30 mouse cellular contexts compared by ENCODE assay signal in the genomic region with DNA sequence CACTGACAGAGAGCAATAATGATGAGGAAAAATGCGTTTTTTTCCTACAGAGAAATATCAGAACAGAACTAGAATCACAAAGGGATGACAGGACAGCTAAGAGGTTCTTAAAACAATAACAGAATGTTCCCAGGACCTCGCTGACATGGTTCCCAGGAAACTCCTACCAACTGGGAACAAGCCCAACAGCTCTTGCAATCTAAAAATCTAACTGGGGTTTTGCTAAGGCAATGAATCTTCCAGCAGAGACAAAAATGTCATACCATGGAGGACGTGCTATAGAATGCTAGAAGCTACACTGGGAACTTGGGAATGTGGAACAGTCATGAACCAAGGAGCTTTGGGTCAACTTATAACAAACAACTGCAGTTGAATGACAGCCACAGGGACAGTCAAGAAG. TPM values are rescaled to one million over a fixed set of nuclear protein-coding genes. Genes with fewer than 3 reads are reported as not detected.
DNase-seq lines count a peak whose midpoint lies in the region; ATAC-seq and TF ChIP-seq lines count a peak whose summit lies in the region.
"Had no signal": no experiment of that assay in that cellular context is flagged by ENCODE, and none has a peak within 500 bp of the region (broad histone marks: within the 10 kb centered on the region; RNA-seq: fewer than 3 reads in every experiment).

No protein-coding gene starts in this region.

- no peaks in the 10 kb centered on the region for H3K36me3 ChIP-seq in kidney, postnatal 0 days (ENCODE audit: insufficient read depth, low read length)
- no peaks in the 10 kb centered on the region for H3K36me3 ChIP-seq in lung, embryonic 14.5 days (ENCODE audit: insufficient read depth)
- H3K36me3 ChIP-seq: embryonic facial prominence, embryonic 12.5 days; embryonic facial prominence, embryonic 15.5 days; forebrain, embryonic 12.5 days; forebrain, embryonic 15.5 days; hindbrain, embryonic 10.5 days; hindbrain, embryonic 13.5 days had no signal

- H3K9ac ChIP-seq in kidney, postnatal 0 days (ENCODE audit: low read depth, low read length), result no peak overlapping the region
- H3K9ac ChIP-seq in lung, embryonic 14.5 days, result no peak overlapping the region
- H3K9ac ChIP-seq: embryonic facial prominence, embryonic 12.5 days; embryonic facial prominence, embryonic 15.5 days; forebrain, embryonic 12.5 days; forebrain, embryonic 15.5 days; hindbrain, embryonic 13.5 days had no signal

- H3K27me3 ChIP-seq in kidney, postnatal 0 days (ENCODE audit: insufficient read depth, low read length), result no peaks in the 10 kb centered on the region
- no peaks in the 10 kb centered on the region for H3K27me3 ChIP-seq in lung, embryonic 14.5 days (ENCODE audit: insufficient read depth, low read length)
- H3K27me3 ChIP-seq: embryonic facial prominence, embryonic 12.5 days; embryonic facial prominence, embryonic 15.5 days; forebrain, embryonic 12.5 days; forebrain, embryonic 15.5 days; hindbrain, embryonic 13.5 days had no signal

- H3K4me1 ChIP-seq in kidney, postnatal 0 days (replicated peaks; ENCODE audit: insufficient read depth, low read length), result no peaks in the 10 kb centered on the region
- no peaks in the 10 kb centered on the region for H3K4me1 ChIP-seq in lung, embryonic 14.5 days (ENCODE audit: insufficient read depth)
- H3K4me1 ChIP-seq: embryonic facial prominence, embryonic 12.5 days; embryonic facial prominence, embryonic 15.5 days; forebrain, embryonic 12.5 days; forebrain, embryonic 15.5 days; hindbrain, embryonic 10.5 days; hindbrain, embryonic 13.5 days had no signal

- H3K9me3 ChIP-seq in kidney, postnatal 0 days (replicated peaks; ENCODE audit: low read length), result no peaks in the 10 kb centered on the region
- no peaks in the 10 kb centered on the region for H3K9me3 ChIP-seq in lung, embryonic 14.5 days (ENCODE audit: low read depth, low read length)
- H3K9me3 ChIP-seq: embryonic facial prominence, embryonic 12.5 days; embryonic facial prominence, embryonic 15.5 days; forebrain, embryonic 12.5 days; forebrain, embryonic 15.5 days; hindbrain, embryonic 10.5 days; hindbrain, embryonic 13.5 days had no signal

- H3K4me3 ChIP-seq in kidney, postnatal 0 days (replicated peaks; ENCODE audit: low read depth, low read length), result no peak overlapping the region
- H3K4me3 ChIP-seq in lung, embryonic 14.5 days (ENCODE audit: low read depth, low read length), result no peak overlapping the region
- H3K4me3 ChIP-seq: embryonic facial prominence, embryonic 12.5 days; embryonic facial prominence, embryonic 15.5 days; forebrain, embryonic 12.5 days; forebrain, embryonic 15.5 days; hindbrain, embryonic 10.5 days; hindbrain, embryonic 13.5 days had no signal

- WGBS in kidney, postnatal 0 days, result 46% methylated on average over 3 of the region's 3 CpGs
- 34% methylated on average over 3 of the region's 3 CpGs for WGBS in lung, embryonic 14.5 days

- no peak overlapping the region for H3K27ac ChIP-seq in kidney, postnatal 0 days
- no peak overlapping the region for H3K27ac ChIP-seq in lung, embryonic 14.5 days (ENCODE audit: low read depth)
- H3K27ac ChIP-seq: embryonic facial prominence, embryonic 12.5 days; embryonic facial prominence, embryonic 15.5 days; forebrain, embryonic 12.5 days; forebrain, embryonic 15.5 days; hindbrain, embryonic 10.5 days; hindbrain, embryonic 13.5 days had no signal

- H3K4me2 ChIP-seq in kidney, postnatal 0 days (ENCODE audit: low read length), result no peak overlapping the region
- no peak overlapping the region for H3K4me2 ChIP-seq in lung, embryonic 14.5 days
- H3K4me2 ChIP-seq: embryonic facial prominence, embryonic 12.5 days; embryonic facial prominence, embryonic 15.5 days; forebrain, embryonic 12.5 days; forebrain, embryonic 15.5 days; heart, embryonic 11.5 days; hindbrain, embryonic 13.5 days had no signal

- TF ChIP-seq CTCF in kidney, postnatal 0 days (IDR thresholded peaks at IDR 0.05; ENCODE audit: low read depth), result no peak
- no peak for TF ChIP-seq CTCF in lung, embryonic 14.5 days (IDR thresholded peaks at IDR 0.05; ENCODE audit: low read depth)

- ATAC-seq in kidney, postnatal 0 days (replicated peaks; ENCODE audit: low FRiP score, low read depth), result no peak
- no peak for ATAC-seq in lung, embryonic 14.5 days (ENCODE audit: insufficient read depth)
- ATAC-seq: activated CD4-positive, CD25-positive, alpha-beta regulatory T cell, adult 4 months; forebrain, embryonic 15.5 days; hindbrain, embryonic 16.5 days had no signal

- peak; percentile 58 for DNase-seq in gastrocnemius, adult 18-20 months (ENCODE audit: low spot score)
- DNase-seq in gastrocnemius, postnatal 4 days (ENCODE audit: low spot score in 2 of 2), result no peak
- DNase-seq in kidney, postnatal 0 days (ENCODE audit: low spot score), result peak; percentile 20
- DNase-seq in kidney, postnatal 10 days, result no peak
- DNase-seq in lung, embryonic 14.5 days, result peak; percentile 34
- no peak for DNase-seq in lung, adult 18-20 months
- peak; percentile 74 for DNase-seq in adipocyte (ENCODE audit: low spot score)
- no peak for DNase-seq in embryo, embryonic 10.5 days (ENCODE audit: low spot score)
- DNase-seq: adrenal gland, postnatal 10 days; adrenal gland, postnatal 36 days; cerebellum, adult 18-20 months; cerebellum, adult 9-10 months; cerebellum, postnatal 14 days; gastrocnemius, postnatal 25 days had no signal

RNA-seq across cellular contexts. Expression of a gene that starts 59.7 kb away (rescaled TPM):
- not detected for total RNA-seq in gastrocnemius, adult 18-20 months (2021)
- total RNA-seq in gastrocnemius, postnatal 4 days (2021), result not detected
- polyA plus RNA-seq in kidney, postnatal 0 days (2015; fragmentation: Nextera tagmentation; extraction: Ambion mirVana), result not detected in 2 replicates
- polyA plus RNA-seq in lung, embryonic 14.5 days (2014; fragmentation: Nextera tagmentation; extraction: Ambion mirVana), result not detected in 2 replicates
- total RNA-seq: adrenal gland, adult 18-20 months; adrenal gland, postnatal 10 days; adrenal gland, postnatal 36 days; ES-E14; gastrocnemius, postnatal 25 days; granulocyte monocyte progenitor cell, adult 5-6 weeks; heart, adult 8-10 months; heart, postnatal 25 days had no signal
- polyA plus RNA-seq: activated CD4-positive, CD25-positive, alpha-beta regulatory T cell, adult 4 months; embryonic facial prominence, embryonic 12.5 days; embryonic facial prominence, embryonic 15.5 days; forebrain, embryonic 12.5 days; forebrain, embryonic 15.5 days; heart, embryonic 11.5 days; heart, embryonic 14.5 days; heart, postnatal 0 days; hindbrain, embryonic 10.5 days; hindbrain, embryonic 13.5 days; hindbrain, embryonic 16.5 days had no signal

Comparison
In these comparisons a context has a peak if more than half of its experiments do, and no peak if none do; other contexts are left out.
1. DNase-seq: peak in gastrocnemius, adult 18-20 months (single experiment), kidney, postnatal 0 days (single experiment), lung, embryonic 14.5 days (single experiment) and adipocyte (single experiment); none in gastrocnemius, postnatal 4 days (0 of 2), kidney, postnatal 10 days (single experiment), lung, adult 18-20 months (0 of 2) and embryo, embryonic 10.5 days (single experiment).